Mouse (Mus musculus): ENCODE results near the gene Psmc6. TPM values are rescaled to one million over a fixed set of nuclear protein-coding genes. Genes with fewer than 3 reads are reported as not detected.
A peak's percentile ranks its signal among the peaks of the same experiment; 100 is the strongest.

The Psmc6 gene
- total and polyA plus RNA-seq, 3 experiments: 90.3 to 288 (median 193) TPM

DNA sequence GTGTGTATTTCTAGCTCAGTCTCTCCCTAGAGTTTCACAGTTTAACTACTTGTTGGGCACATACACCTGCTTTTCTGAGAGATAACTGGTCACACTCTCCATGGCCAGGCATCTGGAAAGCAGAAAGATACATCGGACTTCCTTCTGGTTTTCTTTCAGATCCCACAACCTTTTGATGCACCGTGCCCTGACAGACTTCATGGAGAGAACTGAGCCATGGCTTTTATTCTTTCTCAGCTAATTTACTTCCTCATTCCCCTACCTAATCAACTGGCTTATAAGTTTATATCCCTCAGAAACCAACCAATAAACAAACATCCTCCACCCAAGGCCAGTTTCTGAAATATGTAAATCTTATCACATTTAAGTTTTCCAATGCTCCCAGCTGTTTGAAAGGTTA lies 7.1 kb upstream of the Psmc6 start:
- H3K9ac ChIP-seq (ENCODE audit: insufficient read depth, low read depth): no peak overlapping the region
- H3K9me3 ChIP-seq (replicated peaks; ENCODE audit: low read length): no peaks in the 10 kb centered on the region
- no peak for DNase-seq (ENCODE audit: extremely low read depth)
- H3K27me3 ChIP-seq (replicated peaks): no peaks in the 10 kb centered on the region
- H3K4me3 ChIP-seq (replicated peaks in 1 of 3; ENCODE audit: low read depth in 2 of 3, low read length in 2 of 3, poor library complexity in 1 of 3): no peak overlapping the region
- H3K4me2 ChIP-seq (ENCODE audit: insufficient read depth, low read depth, poor library complexity, severe bottlenecking): no peak overlapping the region
- H3K79me2 ChIP-seq (replicated peaks; ENCODE audit: control insufficient read depth, extremely low read depth, insufficient read depth, poor library complexity, severe bottlenecking): peaks cover 7% of the 10 kb centered on the region
- no peaks in the 10 kb centered on the region for H3K36me3 ChIP-seq (replicated peaks in 1 of 2; ENCODE audit: control insufficient read depth in 1 of 2, insufficient read depth in 1 of 2, low read length in 1 of 2)
- H3K4me1 ChIP-seq (ENCODE audit: control insufficient read depth in 1 of 2, insufficient read depth in 2 of 2): peaks cover 9 to 25% of the 10 kb centered on the region in 2 experiments
- TF ChIP-seq BHLHE40 (IDR thresholded peaks at IDR 0.05; ENCODE audit: low read depth, low read length) (no peak), UBTF (IDR thresholded peaks at IDR 0.05; ENCODE audit: low read depth, low read length) (no peak), JUND (conservative IDR thresholded peaks at IDR 0.05; ENCODE audit: low read depth, low read length) (no peak), SMC3 (IDR thresholded peaks at IDR 0.05; ENCODE audit: low read depth, low read length) (no peak), ZNF384 (IDR thresholded peaks at IDR 0.05; ENCODE audit: low read depth, low read length) (no peak)
- in situ Hi-C loops (cut with MboI; ENCODE audit: low pct_ligation_motif_present, low pct_unique_long_range_greater_than_20kb, low sequenced_read_pairs): no loop called here
- H3K27ac ChIP-seq (ENCODE audit: insufficient read depth, low read depth): no peak overlapping the region
- dilution Hi-C loops (cut with MboI; ENCODE audit: extremely low pct_ligation_motif_present, extremely low pct_unique_long_range_greater_than_20kb, low sequenced_read_pairs): no loop called here

DNA sequence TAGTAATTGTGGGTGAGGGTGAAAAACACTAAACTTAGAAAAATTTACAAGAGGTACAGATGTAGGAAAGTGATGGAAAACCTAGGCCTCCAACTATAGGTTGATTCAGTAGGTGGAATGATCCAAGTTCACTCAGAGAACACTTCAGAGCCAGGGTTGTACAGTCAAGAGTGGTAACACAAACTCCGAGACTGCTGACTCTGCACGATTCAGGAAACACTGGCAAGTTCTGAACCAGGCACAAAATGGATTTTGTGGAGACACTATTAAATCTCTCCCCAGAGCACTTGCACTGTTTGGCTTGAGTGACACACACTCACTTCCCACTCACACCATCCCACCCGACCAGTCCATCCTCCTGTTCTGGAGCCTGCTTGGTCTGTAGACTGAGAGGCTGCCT lies 6.3 kb upstream of the Psmc6 start:
- no peak overlapping the region for H3K4me2 ChIP-seq (ENCODE audit: insufficient read depth, low read depth, poor library complexity, severe bottlenecking)
- no peaks in the 10 kb centered on the region for H3K27me3 ChIP-seq (replicated peaks)
- in situ Hi-C loops (cut with MboI; ENCODE audit: low pct_ligation_motif_present, low pct_unique_long_range_greater_than_20kb, low sequenced_read_pairs): no loop called here
- H3K27ac ChIP-seq (ENCODE audit: insufficient read depth, low read depth): no peak overlapping the region
- no peak overlapping the region for H3K4me3 ChIP-seq (replicated peaks in 1 of 3; ENCODE audit: low read depth in 2 of 3, low read length in 2 of 3, poor library complexity in 1 of 3)
- dilution Hi-C loops (cut with MboI; ENCODE audit: extremely low pct_ligation_motif_present, extremely low pct_unique_long_range_greater_than_20kb, low sequenced_read_pairs): no loop called here
- H3K79me2 ChIP-seq (replicated peaks; ENCODE audit: control insufficient read depth, extremely low read depth, insufficient read depth, poor library complexity, severe bottlenecking): no peaks in the 10 kb centered on the region
- no peaks in the 10 kb centered on the region for H3K36me3 ChIP-seq (replicated peaks in 1 of 2; ENCODE audit: control insufficient read depth in 1 of 2, insufficient read depth in 1 of 2, low read length in 1 of 2)
- H3K9ac ChIP-seq (ENCODE audit: insufficient read depth, low read depth): no peak overlapping the region
- H3K4me1 ChIP-seq (ENCODE audit: control insufficient read depth in 1 of 2, insufficient read depth in 2 of 2): peaks cover 9 to 25% of the 10 kb centered on the region in 2 experiments
- H3K9me3 ChIP-seq (replicated peaks; ENCODE audit: low read length): no peaks in the 10 kb centered on the region
- peak; percentile 78 for TF ChIP-seq MAFK (IDR thresholded peaks at IDR 0.05; ENCODE audit: insufficient replicate concordance, low read length)
- TF ChIP-seq ZC3H11A (IDR thresholded peaks at IDR 0.05; ENCODE audit: low read depth, low read length): no peak
- TF ChIP-seq ZNF384 (IDR thresholded peaks at IDR 0.05; ENCODE audit: low read depth, low read length): no peak
- DNase-seq (ENCODE audit: extremely low read depth): no peak

DNA sequence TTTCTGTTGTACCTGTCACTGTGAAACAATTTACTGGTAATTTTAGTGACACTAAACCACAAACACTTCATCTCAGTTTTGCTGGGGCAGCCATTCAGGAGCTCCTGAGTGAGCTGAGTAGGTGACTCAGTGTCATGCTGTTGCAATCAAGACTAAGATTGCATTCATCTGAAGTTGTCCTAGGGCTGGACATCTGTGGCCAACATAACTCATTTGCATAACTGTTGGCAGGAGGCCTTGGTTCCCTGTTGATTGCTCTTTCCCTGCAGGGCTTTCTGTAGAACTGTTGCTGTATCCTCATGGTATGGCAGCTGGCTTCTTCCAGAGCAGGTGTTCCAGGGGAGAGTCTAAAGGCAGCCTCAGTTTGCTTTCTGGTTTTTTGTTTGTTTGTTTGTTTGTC lies 4.1 kb upstream of the Psmc6 start:
- Histone ChIP-seq H3K79me2 (replicated peaks; ENCODE audit: control insufficient read depth, extremely low read depth, insufficient read depth, poor library complexity, severe bottlenecking) (peaks cover 8% of the 10 kb centered on the region), H3K27ac (ENCODE audit: insufficient read depth, low read depth) (peak overlapping the region; percentile 54), H3K4me3 (replicated peaks in 1 of 3; ENCODE audit: low read depth in 2 of 3, low read length in 2 of 3, poor library complexity in 1 of 3) (no peak overlapping the region), H3K9me3 (replicated peaks; ENCODE audit: low read length) (no peaks in the 10 kb centered on the region), H3K9ac (ENCODE audit: insufficient read depth, low read depth) (peak overlapping the region; percentile 37; the same call in 1 of the 2 replicates), H3K27me3 (replicated peaks) (no peaks in the 10 kb centered on the region), H3K4me1 (ENCODE audit: control insufficient read depth in 1 of 2, insufficient read depth in 2 of 2) (peaks cover 6 to 17% of the 10 kb centered on the region in 2 experiments), H3K4me2 (ENCODE audit: insufficient read depth, low read depth, poor library complexity, severe bottlenecking) (peak overlapping the region; percentile 71; the same call in 1 of the 2 replicates), H3K36me3 (replicated peaks in 1 of 2; ENCODE audit: control insufficient read depth in 1 of 2, insufficient read depth in 1 of 2, low read length in 1 of 2) (no peaks in the 10 kb centered on the region)
- in situ Hi-C loops (cut with MboI; ENCODE audit: low pct_ligation_motif_present, low pct_unique_long_range_greater_than_20kb, low sequenced_read_pairs) (no loop called here), dilution Hi-C loops (cut with MboI; ENCODE audit: extremely low pct_ligation_motif_present, extremely low pct_unique_long_range_greater_than_20kb, low sequenced_read_pairs) (no loop called here)
- DNase-seq (ENCODE audit: extremely low read depth): peak; percentile 68
- TF ChIP-seq TCF12 (IDR thresholded peaks at IDR 0.05; ENCODE audit: low read depth, low read length) (peak; percentile 66; the same call in 1 of the 2 replicates), MEF2A (IDR thresholded peaks at IDR 0.05; ENCODE audit: borderline replicate concordance, low read depth, low read length) (no peak; the same call in 1 of the 2 replicates), MAFK (IDR thresholded peaks at IDR 0.05; ENCODE audit: insufficient replicate concordance, low read length) (no peak), E2F4 (IDR thresholded peaks at IDR 0.05; ENCODE audit: insufficient replicate concordance, low read depth, low read length) (no peak), POLR2AphosphoS2 (IDR thresholded peaks at IDR 0.05; ENCODE audit: low read depth, low read length) (no peak)

Data from CH12.LX (cell line).